Mouse (Mus musculus) hindbrain, embryonic 10.5 days (tissue): ENCODE data around the gene Boc. TPM values are rescaled to one million over a fixed set of nuclear protein-coding genes. Genes with fewer than 3 reads are reported as not detected.

Source experiments
- DNase-seq: peaks from one replicate; pipeline ENCODE4 v3.0.0-alpha.2; 2017; ENCODE audit warnings: low spot score
- H3K27ac ChIP-seq: fragments of 300-500 bp; sonication (generic); 2 replicates; pipeline ENCODE4 v1.5.1; 2016; ENCODE audit warnings: mild to moderate bottlenecking, moderate library complexity
- H3K27me3 ChIP-seq: fragments of 300-500 bp; sonication (generic); 2 replicates; pipeline ENCODE4 v1.6.1; 2016; ENCODE audit warnings: mild to moderate bottlenecking; ENCODE audit not compliant: poor library complexity, insufficient read depth, severe bottlenecking
- H3K36me3 ChIP-seq: fragments of 300-500 bp; sonication (generic); 2 replicates; pipeline ENCODE4 v1.6.1; 2016; ENCODE audit warnings: mild to moderate bottlenecking, moderate library complexity
- H3K4me1 ChIP-seq: fragments of 300-500 bp; sonication (generic); replicated peaks from 2 replicates; pipeline ENCODE4 v1.6.1; 2016; ENCODE audit warnings: mild to moderate bottlenecking
- H3K4me3 ChIP-seq: fragments of 300-500 bp; sonication (generic); 2 replicates; pipeline ENCODE4 v1.5.1; 2016; ENCODE audit warnings: mild to moderate bottlenecking, moderate library complexity
- H3K9me3 ChIP-seq: fragments of 300-500 bp; sonication (generic); 2 replicates; pipeline ENCODE4 v1.6.1; 2016; ENCODE audit warnings: mild to moderate bottlenecking, moderate library complexity
- WGBS: fragments of 180-500 bp; shearing (Covaris S2); methylation state at CpG from one replicate; pipeline ENCODE4 v1.1.7; 2016; 5-methylcytosine and 5-hydroxymethylcytosine counted together
- polyA plus RNA-seq: library from polyadenylated mRNA; unstranded; fragments of >200 nt; fragmentation: Nextera tagmentation; extraction: Ambion mirVana; gene quantifications from 2 replicates; pipeline ENCODE4 v1.2.1, GENCODE M21; 2016

Boc gene
- polyA plus RNA-seq, 1 experiment from 2014 or later, result 43.9 TPM

DNA sequence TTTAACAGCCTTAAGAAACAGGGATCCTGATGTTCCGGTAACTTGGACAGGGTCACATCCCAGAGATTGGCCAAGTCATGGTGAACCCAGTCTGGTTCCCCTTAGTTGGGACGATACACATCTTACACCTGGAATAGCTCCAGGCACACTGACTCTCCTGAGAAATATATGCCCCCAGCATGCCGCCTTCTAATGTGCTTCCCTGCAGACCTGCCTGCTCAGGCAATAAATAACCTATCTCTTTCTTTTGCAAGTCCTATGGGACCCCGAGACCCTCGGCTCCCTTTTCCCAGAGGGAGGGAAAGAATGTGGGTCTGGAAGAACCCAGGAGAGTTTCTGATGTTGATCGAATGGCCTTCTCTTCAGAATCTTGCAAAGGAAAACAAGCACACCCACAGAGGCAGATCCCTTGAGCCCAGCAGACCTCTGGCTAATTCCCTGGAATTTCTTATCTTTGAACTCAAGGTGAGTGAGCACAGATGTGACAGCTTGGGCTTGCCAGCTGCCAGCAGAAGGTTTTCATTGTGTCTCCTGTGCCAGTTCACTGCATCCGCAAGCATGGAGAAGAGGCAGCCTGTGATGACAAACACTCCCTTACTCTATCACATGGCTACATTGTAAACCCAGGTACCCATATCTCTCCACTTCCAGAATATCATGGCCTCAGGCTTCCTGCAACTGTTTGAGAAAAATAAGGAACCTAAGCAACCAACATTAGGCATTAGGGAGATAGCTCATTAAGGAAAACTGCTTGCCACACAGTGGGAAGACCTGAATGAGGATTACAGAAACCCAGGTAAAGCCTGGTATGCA lies 8.6 kb downstream of the Boc start:
- no peak for DNase-seq
- 57% methylated on average over 7 of the region's 7 CpGs for WGBS

GRCm38 (mm10) chr16:44549381-44549780 lies 9.3 kb downstream of the Boc start:
- Histone ChIP-seq H3K36me3 (peaks cover 78% of the 10 kb centered on the region), H3K4me3 (no peak overlapping the region), H3K4me1 (peaks cover 96% of the 10 kb centered on the region), H3K27ac (peak overlapping the region; percentile 31), H3K27me3 (no peaks in the 10 kb centered on the region), H3K9me3 (no peaks in the 10 kb centered on the region)
- DNase-seq, result no peak
- 86% methylated on average over 6 of the region's 6 CpGs for WGBS

More for the DNA sequence above, 8.6 kb downstream of the Boc start:
- peaks cover 95% of the 10 kb centered on the region for H3K4me1 ChIP-seq
- H3K9me3 ChIP-seq, result no peaks in the 10 kb centered on the region
- peak overlapping the region; percentile 62 for H3K27ac ChIP-seq
- H3K36me3 ChIP-seq, result peaks cover 80% of the 10 kb centered on the region
- H3K4me3 ChIP-seq, result 0 out of 2 replicates have a peak overlapping the region, but pooled peaks have one; percentile 38
- no peaks in the 10 kb centered on the region for H3K27me3 ChIP-seq

GRCm38 (mm10) chr16:44547976-44548375 lies 10.7 kb downstream of the Boc start:
- Histone ChIP-seq H3K4me1 (peaks cover 96% of the 10 kb centered on the region), H3K9me3 (no peaks in the 10 kb centered on the region), H3K27me3 (no peaks in the 10 kb centered on the region), H3K36me3 (peaks cover 64% of the 10 kb centered on the region), H3K4me3 (no peak overlapping the region), H3K27ac (no peak overlapping the region)
- DNase-seq, result no peak
- 77% methylated on average over 1 of the region's 1 CpGs for WGBS

DNA sequence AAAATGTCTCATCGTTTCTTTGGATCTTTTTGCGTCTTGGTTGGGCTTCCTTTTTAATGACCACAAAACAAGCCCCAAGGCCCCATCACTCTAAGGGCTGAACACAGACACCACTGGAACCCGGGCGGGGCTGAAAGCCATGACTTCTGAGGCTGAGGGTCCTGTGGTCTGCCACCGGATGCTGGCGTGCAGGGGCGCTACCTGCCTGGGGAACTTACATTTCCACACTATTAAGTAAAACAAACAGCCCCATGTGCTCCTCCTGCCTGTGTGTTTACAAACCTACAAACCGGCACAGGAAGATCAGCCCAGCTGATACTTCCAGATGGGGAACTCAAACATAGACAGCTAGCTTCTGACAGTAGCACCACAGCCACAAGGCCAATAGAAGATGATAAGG lies 11.9 kb downstream of the Boc start:
- Histone ChIP-seq H3K27me3 (no peaks in the 10 kb centered on the region), H3K27ac (no peak overlapping the region), H3K36me3 (peaks cover 58% of the 10 kb centered on the region), H3K9me3 (no peaks in the 10 kb centered on the region), H3K4me1 (peaks cover 96% of the 10 kb centered on the region), H3K4me3 (no peak overlapping the region; the same call in 1 of the 2 replicates)
- DNase-seq, result no peak
- 76% methylated on average over 8 of the region's 8 CpGs for WGBS

GRCm38 (mm10) chr16:44545939-44546338 lies 12.8 kb downstream of the Boc start:
- peak overlapping the region; percentile 2; the same call in 1 of the 2 replicates for H3K4me3 ChIP-seq
- 81% methylated on average over 2 of the region's 2 CpGs for WGBS
- no peaks in the 10 kb centered on the region for H3K9me3 ChIP-seq
- no peaks in the 10 kb centered on the region for H3K27me3 ChIP-seq
- peaks cover 96% of the 10 kb centered on the region for H3K4me1 ChIP-seq
- H3K27ac ChIP-seq, result peak overlapping the region; percentile 6; the same call in 1 of the 2 replicates
- no peak for DNase-seq
- H3K36me3 ChIP-seq, result peaks cover 49% of the 10 kb centered on the region

DNA sequence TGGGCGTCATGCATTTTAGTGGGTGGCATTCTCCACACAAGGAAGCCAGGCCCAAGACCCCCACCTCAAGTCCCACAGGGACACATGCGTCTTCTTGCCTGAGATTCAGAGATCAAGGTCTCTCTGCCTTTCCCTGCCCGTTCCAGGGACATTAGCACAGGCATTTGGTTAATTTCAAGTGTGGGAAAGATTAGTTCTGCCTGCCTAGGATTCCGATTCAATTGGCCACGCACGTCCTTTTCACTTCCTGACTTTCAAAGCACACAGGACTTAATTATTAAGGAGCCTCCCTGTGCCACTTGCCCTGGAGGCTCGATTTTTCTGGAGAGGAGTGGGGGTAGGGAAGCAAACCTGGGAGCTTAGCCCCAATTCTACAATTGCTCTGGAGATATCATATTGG lies 13.5 kb downstream of the Boc start:
- peak overlapping the region; percentile 62 for H3K27ac ChIP-seq
- peaks cover 96% of the 10 kb centered on the region for H3K4me1 ChIP-seq
- H3K27me3 ChIP-seq, result no peaks in the 10 kb centered on the region
- no peaks in the 10 kb centered on the region for H3K9me3 ChIP-seq
- no peak for DNase-seq
- peak overlapping the region; percentile 12; the same call in 1 of the 2 replicates for H3K4me3 ChIP-seq
- H3K36me3 ChIP-seq, result peaks cover 42% of the 10 kb centered on the region
- 26% methylated on average over 7 of the region's 7 CpGs for WGBS

- no peak for DNase-seq
- 29% methylated on average over 3 of the region's 3 CpGs for WGBS
Observed at GRCm38 (mm10) chr16:44543098-44543497, 15.6 kb downstream of the Boc start.

DNA sequence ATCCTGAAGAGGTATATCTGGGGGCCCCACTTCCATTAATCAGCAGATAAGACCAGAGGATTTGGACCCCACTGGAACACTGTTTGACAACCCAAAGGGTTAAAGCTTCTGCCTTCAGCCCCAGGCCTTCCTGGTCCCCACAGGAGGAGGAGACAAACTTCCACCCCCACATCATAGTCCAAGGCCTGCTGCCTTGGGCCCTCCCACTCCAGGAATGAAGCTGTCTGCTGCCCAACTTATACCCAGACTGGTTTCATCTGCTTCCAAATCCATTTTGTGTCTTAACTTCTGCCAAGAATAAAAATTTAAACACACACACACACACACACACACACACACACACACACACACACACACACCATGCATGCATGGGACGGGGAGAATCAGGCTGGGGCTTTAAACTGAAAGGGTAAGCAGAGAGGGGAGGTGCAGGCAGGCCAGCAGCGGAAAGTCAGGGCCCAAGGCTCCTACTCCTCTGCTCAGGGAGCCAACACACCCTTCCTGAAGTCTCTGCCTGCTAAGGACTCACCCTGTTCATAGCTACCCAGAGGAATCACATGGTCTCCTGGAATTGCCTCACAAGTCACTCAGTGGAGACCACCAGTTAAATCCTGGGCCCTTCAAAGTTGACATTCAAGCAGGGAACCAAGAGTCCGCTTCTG lies 16.5 kb downstream of the Boc start:
- Histone ChIP-seq H3K27ac (peak overlapping the region; percentile 57), H3K9me3 (no peaks in the 10 kb centered on the region), H3K36me3 (peaks cover 12% of the 10 kb centered on the region), H3K27me3 (no peaks in the 10 kb centered on the region), H3K4me3 (no peak overlapping the region), H3K4me1 (peaks cover 96% of the 10 kb centered on the region)
- 52% methylated on average over 3 of the region's 3 CpGs for WGBS
- no peak for DNase-seq

More at GRCm38 (mm10) chr16:44543098-44543497, 15.6 kb downstream of the Boc start:
- Histone ChIP-seq H3K4me1 (peaks cover 98% of the 10 kb centered on the region), H3K36me3 (peaks cover 21% of the 10 kb centered on the region), H3K4me3 (no peak overlapping the region), H3K27ac (0 out of 2 replicates have a peak overlapping the region, but pooled peaks have one; percentile 57), H3K9me3 (no peaks in the 10 kb centered on the region), H3K27me3 (no peaks in the 10 kb centered on the region)

- Histone ChIP-seq H3K27me3 (no peaks in the 10 kb centered on the region), H3K27ac (no peak overlapping the region), H3K4me1 (peaks cover 96% of the 10 kb centered on the region), H3K9me3 (no peaks in the 10 kb centered on the region), H3K36me3 (peaks cover 21% of the 10 kb centered on the region), H3K4me3 (no peak overlapping the region)
- DNase-seq, result no peak
- 79% methylated on average over 8 of the region's 8 CpGs for WGBS
Observed at GRCm38 (mm10) chr16:44539611-44540010, 19.1 kb downstream of the Boc start.

- H3K27ac ChIP-seq, result peak overlapping the region; percentile 78
- peak; percentile 55 for DNase-seq
- H3K27me3 ChIP-seq, result no peaks in the 10 kb centered on the region
- peaks cover 96% of the 10 kb centered on the region for H3K4me1 ChIP-seq
- H3K9me3 ChIP-seq, result no peaks in the 10 kb centered on the region
- H3K36me3 ChIP-seq, result peaks cover 30% of the 10 kb centered on the region
- peak overlapping the region; percentile 18; the same call in 1 of the 2 replicates for H3K4me3 ChIP-seq
- WGBS, result 46% methylated on average over 16 of the region's 16 CpGs
Observed at GRCm38 (mm10) chr16:44538401-44539395, 20.0 kb downstream of the Boc start.

DNA sequence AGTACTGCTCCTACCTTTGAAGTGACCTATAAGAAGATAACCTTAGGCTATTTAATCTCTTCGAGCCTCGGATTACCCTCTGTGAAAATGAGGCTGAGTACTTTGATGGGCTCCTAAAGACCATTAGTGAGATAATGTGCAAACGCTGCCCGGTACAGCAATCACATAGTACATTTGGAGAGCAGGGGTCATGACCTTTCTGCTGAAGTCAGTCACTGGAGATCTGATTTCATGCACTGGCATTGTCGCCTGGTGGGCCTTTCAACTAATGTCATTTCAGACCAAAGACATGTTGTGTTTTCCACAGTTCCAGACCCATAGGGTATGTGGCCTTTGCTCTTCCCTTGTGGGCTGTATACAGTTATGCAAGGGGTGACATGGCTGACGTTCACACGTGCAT lies 24.6 kb downstream of the Boc start:
- peaks cover 51% of the 10 kb centered on the region for H3K36me3 ChIP-seq
- H3K9me3 ChIP-seq, result peaks cover 10% of the 10 kb centered on the region; the same call in 1 of the 2 replicates
- no peak for DNase-seq
- H3K27me3 ChIP-seq, result no peaks in the 10 kb centered on the region
- peaks cover 95% of the 10 kb centered on the region for H3K4me1 ChIP-seq
- no peak overlapping the region for H3K4me3 ChIP-seq
- peak overlapping the region; percentile 91 for H3K27ac ChIP-seq
- WGBS, result 18% methylated on average over 7 of the region's 7 CpGs

GRCm38 (mm10) chr16:44533522-44533921 lies 25.2 kb downstream of the Boc start:
- H3K27ac ChIP-seq, result peak overlapping the region; percentile 91
- 62% methylated on average over 8 of the region's 8 CpGs for WGBS
- H3K4me1 ChIP-seq, result peaks cover 95% of the 10 kb centered on the region

More at GRCm38 (mm10) chr16:44533522-44533921, 25.2 kb downstream of the Boc start:
- Histone ChIP-seq H3K36me3 (peaks cover 52% of the 10 kb centered on the region), H3K9me3 (peaks cover 10% of the 10 kb centered on the region; the same call in 1 of the 2 replicates), H3K27me3 (no peaks in the 10 kb centered on the region), H3K4me3 (no peak overlapping the region)
- DNase-seq, result no peak
